Mouse (Mus musculus) adrenal gland, adult 8-10 months (tissue): ENCODE measurements at regions not wholly inside any gene's neighbourhood (a gene's known extent, or its start where the extent isn't known, plus 50 kb on each side); places are given as distances from the start of the nearest gene placed in this dataset.

Experiments used
- DNase-seq: peaks from one replicate; pipeline ENCODE4 v3.0.0; 2022

- DNase-seq, result peak; percentile 9
Measured at GRCm38 (mm10) chr15:30029257-30029899, 143.0 kb upstream of the Ctnnd2 start.

GRCm38 (mm10) chr15:30035367-30035766 lies 137.0 kb upstream of the Ctnnd2 start:
- DNase-seq, result no peak

DNA sequence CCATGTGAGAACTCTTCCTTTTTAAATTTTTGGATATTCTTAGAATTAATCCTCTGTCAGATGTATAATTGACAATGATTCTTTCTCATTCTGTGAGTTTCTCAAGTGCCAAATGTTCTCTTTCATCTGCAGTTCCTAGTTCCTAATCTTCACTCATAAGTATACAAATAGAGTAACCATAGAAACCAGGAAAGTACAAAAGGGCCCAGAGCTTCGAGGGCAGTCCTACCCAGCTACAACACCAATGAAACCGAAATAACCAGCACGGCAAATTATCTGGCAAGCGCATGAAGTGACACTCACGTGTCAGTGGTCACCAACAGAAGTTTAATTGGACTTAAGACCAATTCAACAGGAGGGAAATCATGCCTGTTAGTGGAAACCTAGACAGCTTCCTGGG lies 121.5 kb upstream of the Ctnnd2 start:
- no peak for DNase-seq

GRCm38 (mm10) chr15:30059808-30060207 lies 112.6 kb upstream of the Ctnnd2 start:
- no peak for DNase-seq

DNA sequence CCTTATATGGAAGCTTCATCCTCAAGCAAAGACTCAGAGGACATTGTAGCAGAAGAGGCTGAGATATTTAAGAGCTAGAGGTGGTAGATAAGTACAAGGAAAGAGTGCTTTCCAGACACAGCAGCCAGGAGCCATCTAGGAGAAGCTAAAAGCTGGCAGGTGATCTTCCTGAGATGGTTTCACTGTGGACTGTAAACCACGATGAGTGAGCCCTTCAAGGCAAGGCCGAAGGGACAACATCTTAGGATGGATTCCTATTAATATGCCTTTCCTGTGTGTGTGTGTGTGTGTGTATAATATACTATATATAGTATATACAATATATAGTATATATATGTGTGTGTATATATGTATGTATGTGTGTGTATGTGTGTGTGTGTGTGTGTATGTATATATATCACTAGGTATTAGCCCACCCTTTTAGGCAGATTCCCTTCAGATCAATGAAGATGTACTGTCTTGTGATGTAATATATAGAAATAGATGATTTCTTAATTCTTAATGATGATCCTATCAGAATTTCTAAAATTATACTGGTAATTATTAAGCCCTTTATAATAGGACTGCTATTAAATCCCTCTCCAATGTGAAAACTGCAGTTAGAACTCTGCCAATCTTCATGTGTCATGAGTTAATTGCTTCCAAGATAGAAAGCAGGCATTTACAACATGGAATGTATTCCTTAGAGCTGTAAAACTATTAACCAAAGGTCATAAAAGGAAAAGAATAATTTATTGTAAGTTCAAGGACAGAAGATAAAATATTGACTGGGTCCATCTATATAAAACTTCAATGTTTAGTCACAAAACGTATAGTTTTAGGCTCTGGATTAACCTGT lies 111.7 kb upstream of the Ctnnd2 start:
- DNase-seq, result no peak

- DNase-seq, result no peak
Measured at GRCm38 (mm10) chr15:30071668-30072067, 100.7 kb upstream of the Ctnnd2 start.

GRCm38 (mm10) chr15:30072301-30072700 lies 100.1 kb upstream of the Ctnnd2 start:
- no peak for DNase-seq

DNA sequence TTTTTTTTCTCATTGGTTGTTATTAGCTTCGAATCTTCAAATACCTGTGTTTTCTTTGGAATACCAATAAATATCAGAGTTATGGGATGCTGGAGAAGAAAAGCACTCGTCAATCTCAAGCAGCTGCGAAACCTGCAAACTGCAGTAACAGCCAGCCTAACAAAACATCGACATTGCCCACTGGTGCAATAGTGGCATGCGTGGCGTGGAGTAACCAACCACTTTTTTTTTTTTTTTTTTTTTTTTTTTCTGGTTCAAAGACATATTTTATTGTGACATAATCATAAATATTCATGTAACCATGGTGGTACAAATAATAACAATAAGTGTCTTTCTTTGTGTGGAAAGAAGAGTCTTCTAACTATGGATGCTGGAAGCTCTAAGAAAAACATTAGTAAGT lies 85.3 kb upstream of the Ctnnd2 start:
- no peak for DNase-seq

GRCm38 (mm10) chr15:30122061-30122460 lies 50.3 kb upstream of the Ctnnd2 start:
- DNase-seq, result no peak
